Mouse (Mus musculus): ENCODE data around the gene Padi3.

DNA sequence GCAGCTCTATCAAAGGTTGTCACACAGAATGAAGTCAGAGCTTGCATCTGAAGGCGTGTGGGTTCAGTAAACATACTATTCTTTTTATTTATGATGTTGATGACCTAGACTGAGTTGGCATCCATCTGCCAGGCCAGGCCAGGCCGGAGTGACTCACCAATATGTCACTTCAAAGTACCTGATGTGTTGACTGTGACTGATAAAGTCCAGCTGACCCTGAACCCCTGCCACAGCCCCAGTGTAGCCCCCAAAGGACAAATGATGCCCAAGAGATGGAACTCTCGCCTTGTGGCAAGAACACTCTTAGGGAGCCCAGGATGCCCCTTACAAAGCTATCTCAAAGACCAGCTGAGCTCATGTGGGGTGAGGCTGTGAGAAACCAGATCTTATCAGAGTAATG, 54.6 kb downstream of the Padi3 start:
- TF ChIP-seq GATA1 (IDR thresholded peaks at IDR 0.05; ENCODE audit: borderline replicate concordance, low read length) (no peak), FLI1 (IDR thresholded peaks at IDR 0.05; ENCODE audit: low read length) (no peak)
